Mouse (Mus musculus) liver, adult 2 months (tissue): Measurements from ENCODE around the gene Ankrd65. TPM values are rescaled to one million over a fixed set of nuclear protein-coding genes. Genes with fewer than 3 reads are reported as not detected.
"Not testable (repeated sequence)": the region's sequence is repeated elsewhere in the genome, so short reads cannot be mapped to it uniquely, and the experiment has no call there.

Experiments
- DNase-seq: peaks from one replicate; pipeline ENCODE4 v3.0.0-alpha.2; 2011; ENCODE audit warnings: low read depth, low spot score; ENCODE audit errors: extremely low read depth
- H3K27ac ChIP-seq: fragments of 200-500 bp; replicated peaks from 2 replicates; pipeline ENCODE4 v1.5.1; 2012; ENCODE audit warnings: low read depth, mild to moderate bottlenecking, control low read depth, inconsistent platforms, low read length; ENCODE audit not compliant: insufficient read depth
- H3K27me3 ChIP-seq: fragments of 200-500 bp; 2 replicates; pipeline ENCODE4 v1.6.1; 2012; ENCODE audit warnings: mild to moderate bottlenecking, moderate library complexity, low read length, inconsistent platforms; ENCODE audit not compliant: control insufficient read depth, insufficient read depth
- H3K36me3 ChIP-seq: fragments of 200-500 bp; 2 replicates; pipeline ENCODE4 v1.6.1; 2012; ENCODE audit warnings: low read length, inconsistent platforms; ENCODE audit not compliant: control insufficient read depth, insufficient read depth
- H3K4me1 ChIP-seq: fragments of 200-500 bp; 2 replicates; pipeline ENCODE4 v1.6.1; 2011; ENCODE audit warnings: low read length; ENCODE audit not compliant: control insufficient read depth, insufficient read depth
- H3K4me3 ChIP-seq: fragments of 200-500 bp; 2 replicates; pipeline ENCODE4 v1.5.1; 2011; ENCODE audit warnings: low read depth, mild to moderate bottlenecking, control low read depth, low read length, moderate library complexity; ENCODE audit not compliant: insufficient read depth
- H3K79me2 ChIP-seq: fragments of 200-500 bp; 2 replicates; pipeline ENCODE4 v1.6.1; 2012; ENCODE audit warnings: inconsistent platforms, mild to moderate bottlenecking, low read length, moderate library complexity; ENCODE audit not compliant: control insufficient read depth, insufficient read depth
- H3K9ac ChIP-seq: fragments of 200-500 bp; 2 replicates; pipeline ENCODE4 v1.6.1; 2012; ENCODE audit warnings: low read depth, mild to moderate bottlenecking, control low read depth, inconsistent platforms, low read length
- CTCF ChIP-seq: fragments of 200-500 bp; IDR thresholded peaks from 2 replicates; pipeline ENCODE4 v1.5.1; 2011; ENCODE audit warnings: low read depth, low read length, control low read depth
- POLR2A ChIP-seq: fragments of 200-500 bp; IDR thresholded peaks from 2 replicates; pipeline ENCODE4 v1.6.1; 2011; ENCODE audit warnings: low read length, control low read depth; ENCODE audit not compliant: insufficient read depth; ENCODE audit errors: extremely low read depth
- WGBS: fragments of 180-500 bp; shearing (Covaris S2); methylation state at CpG from one replicate; pipeline ENCODE4 v1.1.7; 2018; 5-methylcytosine and 5-hydroxymethylcytosine counted together
- polyA plus RNA-seq: library from polyadenylated mRNA; depleted of rRNA; stranded (reverse); fragments of >200 nt; gene quantifications from 2 replicates; pipeline ENCODE4 v1.2.3, GENCODE M21; 2012; rRNA removed
- total RNA-seq: library from RNA; depleted of rRNA; stranded (reverse); fragments of >200 nt; gene quantifications from 2 replicates; pipeline ENCODE4 v1.2.3, GENCODE M21; 2014; rRNA removed

The Ankrd65 gene
- total RNA-seq (not detected in 2 replicates), polyA plus RNA-seq (not detected in 2 replicates)

DNA sequence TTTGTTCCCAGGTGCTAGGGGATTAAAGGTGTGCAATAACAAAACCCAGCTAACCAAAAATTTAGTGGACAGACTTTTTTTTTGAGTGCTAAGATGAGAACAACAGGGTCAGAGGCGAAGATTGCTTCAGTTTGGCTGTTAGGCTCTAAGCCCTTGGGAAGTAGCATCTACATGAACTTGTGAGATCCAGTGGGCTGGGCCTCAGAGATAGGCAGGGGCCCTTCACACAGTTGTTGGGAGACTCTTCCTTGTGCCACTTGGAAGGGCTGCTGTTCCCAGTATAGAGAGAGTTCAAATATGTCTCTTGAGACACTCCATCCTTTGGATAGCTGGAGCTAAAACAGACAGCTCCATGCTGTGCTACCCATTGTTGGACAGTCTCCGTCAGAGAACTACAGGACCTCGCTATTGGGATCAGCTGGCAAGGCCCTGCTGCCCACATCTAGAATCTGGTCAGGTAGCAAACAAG lies at the start of gene Ankrd65:
TSS of gene Ankrd65 (plus strand) at position 419 of the 469 bp plus-strand sequence.
- Histone ChIP-seq H3K4me3 (no peak within 1 kb of the TSS), H3K27me3 (no peaks in the 10 kb centered on the region), H3K36me3 (no peaks in the 10 kb centered on the region), H3K27ac (no peak within 1 kb of the TSS), H3K4me1 (no peaks in the 10 kb centered on the region), H3K9ac (no peak within 1 kb of the TSS), H3K79me2 (no peaks in the 10 kb centered on the region)
- TF ChIP-seq POLR2A (no peak), CTCF (no peak)
- WGBS = 81% methylated on average over 3 of the region's 3 CpGs
- DNase-seq = no peak

GRCm38 (mm10) chr4:155740681-155741080 lies 49.6 kb upstream of the Ankrd65 start:
- peaks cover 24% of the 10 kb centered on the region for H3K36me3 ChIP-seq

GRCm38 (mm10) chr4:155742684-155743083 lies 47.6 kb upstream of the Ankrd65 start:
- DNase-seq = no peak
- Histone ChIP-seq H3K4me1 (no peaks in the 10 kb centered on the region), H3K27ac (no peak overlapping the region), H3K4me3 (no peak overlapping the region), H3K27me3 (no peaks in the 10 kb centered on the region), H3K79me2 (no peaks in the 10 kb centered on the region), H3K9ac (no peak overlapping the region), H3K36me3 (peaks cover 32% of the 10 kb centered on the region)
- 95% methylated on average over 5 of the region's 5 CpGs for WGBS
- no peak for TF ChIP-seq POLR2A
- no peak for TF ChIP-seq CTCF

More at GRCm38 (mm10) chr4:155740681-155741080, 49.6 kb upstream of the Ankrd65 start:
- not testable (repeated sequence) for H3K27ac ChIP-seq, H3K79me2 ChIP-seq, H3K9ac ChIP-seq, DNase-seq, H3K4me1 ChIP-seq, H3K4me3 ChIP-seq, H3K27me3 ChIP-seq
- WGBS = 89% methylated on average over 10 of the region's 10 CpGs

DNA sequence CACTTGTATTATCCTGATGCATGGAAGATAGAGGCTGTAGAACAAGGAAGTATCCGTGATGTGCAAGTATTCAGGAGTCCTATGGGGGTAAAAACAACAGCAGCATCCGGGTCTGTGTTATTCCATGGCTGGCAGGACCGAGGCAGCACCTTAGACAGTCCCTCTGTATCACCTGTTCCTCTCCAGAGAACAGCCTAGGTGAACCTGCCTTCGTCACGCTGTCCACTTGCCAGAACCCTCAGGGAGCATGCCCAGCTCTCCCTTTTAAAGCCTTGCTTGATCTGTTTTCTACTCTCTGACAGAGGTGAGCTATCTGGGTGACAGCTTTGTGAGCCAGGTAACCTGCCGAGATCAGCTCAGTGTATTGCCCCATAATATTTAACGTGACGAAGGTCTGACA lies 45.8 kb upstream of the Ankrd65 start:
- Histone ChIP-seq H3K36me3 (peaks cover 45% of the 10 kb centered on the region), H3K27ac (no peak overlapping the region), H3K4me3 (no peak overlapping the region), H3K79me2 (no peaks in the 10 kb centered on the region), H3K9ac (no peak overlapping the region), H3K27me3 (no peaks in the 10 kb centered on the region), H3K4me1 (no peaks in the 10 kb centered on the region)
- no peak for DNase-seq
- TF ChIP-seq POLR2A (no peak), CTCF (no peak)
- 93% methylated on average over 8 of the region's 8 CpGs for WGBS

GRCm38 (mm10) chr4:155745136-155745535 lies 45.1 kb upstream of the Ankrd65 start:
- DNase-seq = no peak
- H3K4me3 ChIP-seq = no peak overlapping the region
- H3K9ac ChIP-seq = no peak overlapping the region
- 94% methylated on average over 5 of the region's 5 CpGs for WGBS
- TF ChIP-seq POLR2A (no peak), CTCF (no peak)
- H3K27me3 ChIP-seq = no peaks in the 10 kb centered on the region
- no peaks in the 10 kb centered on the region for H3K79me2 ChIP-seq
- H3K27ac ChIP-seq = no peak overlapping the region
- no peaks in the 10 kb centered on the region for H3K4me1 ChIP-seq
- H3K36me3 ChIP-seq = peaks cover 47% of the 10 kb centered on the region

DNA sequence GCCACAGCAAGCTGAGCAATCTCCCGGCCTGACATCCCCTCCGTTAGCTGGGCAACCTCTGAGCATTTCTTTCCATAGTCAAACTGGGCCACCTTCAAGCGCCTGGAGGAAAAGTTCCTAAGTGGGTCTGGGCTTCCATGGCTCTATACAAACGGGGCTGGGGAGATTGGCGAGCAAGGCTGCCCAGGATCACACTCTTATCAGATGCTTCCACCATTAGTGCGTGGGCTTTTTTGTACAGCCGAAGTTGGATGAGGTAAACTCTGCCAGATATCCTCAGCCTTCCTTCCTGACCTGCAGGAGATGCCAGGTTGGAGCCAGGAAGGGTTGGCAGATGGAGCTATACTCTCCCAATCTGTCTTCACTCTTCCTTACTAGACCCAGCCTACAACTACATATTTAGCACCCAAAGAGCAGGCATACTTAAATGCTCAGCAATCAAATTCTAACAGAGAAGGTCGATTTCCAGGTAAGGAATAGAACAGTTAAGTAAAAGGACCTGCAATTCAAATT lies 44.1 kb upstream of the Ankrd65 start:
- H3K36me3 ChIP-seq = peaks cover 55% of the 10 kb centered on the region
- no peak for DNase-seq
- TF ChIP-seq CTCF (no peak), POLR2A (no peak)
- H3K9ac ChIP-seq = no peak overlapping the region
- H3K4me1 ChIP-seq = no peaks in the 10 kb centered on the region
- no peaks in the 10 kb centered on the region for H3K27me3 ChIP-seq
- H3K4me3 ChIP-seq = no peak overlapping the region
- no peak overlapping the region for H3K27ac ChIP-seq
- H3K79me2 ChIP-seq = no peaks in the 10 kb centered on the region
- WGBS = 87% methylated on average over 8 of the region's 8 CpGs
